Mouse (Mus musculus): ENCODE data around the gene Tekt4. TPM values are rescaled to one million over a fixed set of nuclear protein-coding genes. Genes with fewer than 3 reads are reported as not detected.
A peak's percentile ranks its signal among the peaks of the same experiment; 100 is the strongest.

Tekt4 gene
- polyA plus RNA-seq, 2 experiments: 0.05 TPM; not detected in 1

GRCm38 (mm10) chr17:25452246-25452965, 2.0 kb upstream of the Tekt4 start:
- TF ChIP-seq POLR2A (IDR thresholded peaks at IDR 0.05; ENCODE audit: borderline replicate concordance, extremely low read depth, insufficient read depth, insufficient read length): no peak
- Histone ChIP-seq H3K4me2 (replicated peaks; ENCODE audit: low read depth, low read length, severe bottlenecking) (no peak overlapping the region), H3K27ac (replicated peaks; ENCODE audit: low read depth, low read length) (no peak overlapping the region), H3K36me3 (ENCODE audit: control insufficient read depth, insufficient read depth, low read length) (no peaks in the 10 kb centered on the region), H3K4me3 (replicated peaks; ENCODE audit: low read length) (no peak overlapping the region), H3K9me3 (ENCODE audit: control insufficient read depth, low read length) (no peaks in the 10 kb centered on the region), H3K9ac (ENCODE audit: low read depth, low read length, severe bottlenecking) (no peak overlapping the region), H3K4me1 (ENCODE audit: control insufficient read depth, insufficient read depth, low read length) (no peaks in the 10 kb centered on the region), H3K27me3 (ENCODE audit: control insufficient read depth, insufficient read depth, low read length) (no peaks in the 10 kb centered on the region)
- ATAC-seq (ENCODE audit: low FRiP score, low read depth) (no peak), DNase-seq (ENCODE audit: low spot score) (no peak)
- WGBS: 77% methylated on average over 5 of the region's 5 CpGs

GRCm38 (mm10) chr17:25456540-25456939, 2.1 kb downstream of the Tekt4 start:
- TF ChIP-seq POLR2A (IDR thresholded peaks at IDR 0.05; ENCODE audit: borderline replicate concordance, extremely low read depth, insufficient read depth, insufficient read length): no peak
- Histone ChIP-seq H3K4me2 (replicated peaks; ENCODE audit: low read depth, low read length, severe bottlenecking) (no peak overlapping the region), H3K9me3 (ENCODE audit: control insufficient read depth, low read length) (no peaks in the 10 kb centered on the region), H3K9ac (ENCODE audit: low read depth, low read length, severe bottlenecking) (no peak overlapping the region), H3K4me3 (replicated peaks; ENCODE audit: low read length) (no peak overlapping the region), H3K36me3 (ENCODE audit: control insufficient read depth, insufficient read depth, low read length) (no peaks in the 10 kb centered on the region), H3K27ac (replicated peaks; ENCODE audit: low read depth, low read length) (no peak overlapping the region), H3K4me1 (ENCODE audit: control insufficient read depth, insufficient read depth, low read length) (no peaks in the 10 kb centered on the region), H3K27me3 (ENCODE audit: control insufficient read depth, insufficient read depth, low read length) (no peaks in the 10 kb centered on the region)
- 59% methylated on average over 8 of the region's 8 CpGs for WGBS
- no peak for ATAC-seq (ENCODE audit: low FRiP score, low read depth)
- DNase-seq (ENCODE audit: low spot score): no peak

GRCm38 (mm10) chr17:25462236-25462875, 7.9 kb downstream of the Tekt4 start:
- DNase-seq (ENCODE audit: low spot score): peak; percentile 64
- 10% methylated on average over 9 of the region's 9 CpGs for WGBS
- H3K4me1 ChIP-seq (ENCODE audit: control insufficient read depth, insufficient read depth, low read length): peaks cover 12% of the 10 kb centered on the region
- H3K27me3 ChIP-seq (ENCODE audit: control insufficient read depth, insufficient read depth, low read length): no peaks in the 10 kb centered on the region
- no peak overlapping the region for H3K27ac ChIP-seq (replicated peaks; ENCODE audit: low read depth, low read length)
- peak; percentile 79 for ATAC-seq (ENCODE audit: low FRiP score, low read depth)
- no peaks in the 10 kb centered on the region for H3K9me3 ChIP-seq (ENCODE audit: control insufficient read depth, low read length)
- H3K4me3 ChIP-seq (replicated peaks; ENCODE audit: low read length): no peak overlapping the region
- H3K36me3 ChIP-seq (ENCODE audit: control insufficient read depth, insufficient read depth, low read length): no peaks in the 10 kb centered on the region
- H3K4me2 ChIP-seq (replicated peaks; ENCODE audit: low read depth, low read length, severe bottlenecking): no peak overlapping the region; the same call in 1 of the 2 replicates
- no peak overlapping the region for H3K9ac ChIP-seq (ENCODE audit: low read depth, low read length, severe bottlenecking)
- no peak for TF ChIP-seq POLR2A (IDR thresholded peaks at IDR 0.05; ENCODE audit: borderline replicate concordance, extremely low read depth, insufficient read depth, insufficient read length)

GRCm38 (mm10) chr17:25463326-25463945, 9.0 kb downstream of the Tekt4 start:
- Histone ChIP-seq H3K9me3 (ENCODE audit: control insufficient read depth, low read length) (no peaks in the 10 kb centered on the region), H3K9ac (ENCODE audit: low read depth, low read length, severe bottlenecking) (no peak overlapping the region), H3K4me2 (replicated peaks; ENCODE audit: low read depth, low read length, severe bottlenecking) (no peak overlapping the region), H3K36me3 (ENCODE audit: control insufficient read depth, insufficient read depth, low read length) (no peaks in the 10 kb centered on the region), H3K4me1 (ENCODE audit: control insufficient read depth, insufficient read depth, low read length) (peaks cover 12% of the 10 kb centered on the region), H3K27me3 (ENCODE audit: control insufficient read depth, insufficient read depth, low read length) (no peaks in the 10 kb centered on the region), H3K27ac (replicated peaks; ENCODE audit: low read depth, low read length) (no peak overlapping the region), H3K4me3 (replicated peaks; ENCODE audit: low read length) (no peak overlapping the region)
- DNase-seq (ENCODE audit: low spot score) (no peak), ATAC-seq (ENCODE audit: low FRiP score, low read depth) (no peak)
- WGBS: 67% methylated on average over 4 of the region's 4 CpGs
- TF ChIP-seq POLR2A (IDR thresholded peaks at IDR 0.05; ENCODE audit: borderline replicate concordance, extremely low read depth, insufficient read depth, insufficient read length): no peak

GRCm38 (mm10) chr17:25464091-25464490, 9.7 kb downstream of the Tekt4 start:
- Histone ChIP-seq H3K4me2 (replicated peaks; ENCODE audit: low read depth, low read length, severe bottlenecking) (no peak overlapping the region), H3K27me3 (ENCODE audit: control insufficient read depth, insufficient read depth, low read length) (no peaks in the 10 kb centered on the region), H3K4me1 (ENCODE audit: control insufficient read depth, insufficient read depth, low read length) (peaks cover 12% of the 10 kb centered on the region), H3K9ac (ENCODE audit: low read depth, low read length, severe bottlenecking) (no peak overlapping the region), H3K36me3 (ENCODE audit: control insufficient read depth, insufficient read depth, low read length) (no peaks in the 10 kb centered on the region), H3K9me3 (ENCODE audit: control insufficient read depth, low read length) (no peaks in the 10 kb centered on the region), H3K27ac (replicated peaks; ENCODE audit: low read depth, low read length) (no peak overlapping the region), H3K4me3 (replicated peaks; ENCODE audit: low read length) (no peak overlapping the region)
- DNase-seq (ENCODE audit: low spot score) (no peak), ATAC-seq (ENCODE audit: low FRiP score, low read depth) (no peak)
- 90% methylated on average over 4 of the region's 4 CpGs for WGBS
- no peak for TF ChIP-seq POLR2A (IDR thresholded peaks at IDR 0.05; ENCODE audit: borderline replicate concordance, extremely low read depth, insufficient read depth, insufficient read length)

All from limb, embryonic 14.5 days (tissue).